Mouse (Mus musculus) heart, postnatal 14 days (tissue): ENCODE measurements at regions not wholly inside any gene's neighbourhood (a gene's known extent, or its start where the extent isn't known, plus 50 kb on each side); places are given as distances from the start of the nearest gene placed in this dataset.

ENCODE experiments used
- DNase-seq, 2 experiments: peaks; one replicate each; pipeline ENCODE4 v3.0.0; 2021 to 2022
- intact Hi-C: fragments of 180-260 bp; cut with DNase I; formaldehyde crosslinking; loops from one replicate; pipeline ENCODE4 v1.15.1; 2025

GRCm38 (mm10) chr8:102443006-102443405 is 342.4 kb downstream of the Cdh11 start:
- DNase-seq, result no peak
- intact Hi-C loops, result no loop called here

GRCm38 (mm10) chr8:102421828-102422227 is 363.6 kb downstream of the Cdh11 start:
- intact Hi-C loops, result no loop called here
- DNase-seq, result no peak

GRCm38 (mm10) chr8:102414931-102415330 is 370.5 kb downstream of the Cdh11 start:
- intact Hi-C loops, result no loop called here
- no peak for DNase-seq

GRCm38 (mm10) chr8:102413446-102413845 is 372.0 kb downstream of the Cdh11 start:
- intact Hi-C loops, result no loop called here
- DNase-seq, result no peak

- no peak for DNase-seq
- intact Hi-C loops, result no loop called here
Observed at GRCm38 (mm10) chr8:102387591-102387990, 397.9 kb downstream of the Cdh11 start.

GRCm38 (mm10) chr8:102345392-102345791 is 440.1 kb downstream of the Cdh11 start:
- intact Hi-C loops, result no loop called here
- DNase-seq, result no peak

- intact Hi-C loops, result no loop called here
Observed at GRCm38 (mm10) chr8:102332511-102332910, 452.9 kb downstream of the Cdh11 start.

GRCm38 (mm10) chr8:102331151-102331550 is 454.3 kb downstream of the Cdh11 start:
- intact Hi-C loops, result no loop called here
- DNase-seq, result no peak

More at GRCm38 (mm10) chr8:102332511-102332910, 452.9 kb downstream of the Cdh11 start:
- no peak for DNase-seq

GRCm38 (mm10) chr8:102329955-102330354 is 455.5 kb downstream of the Cdh11 start:
- intact Hi-C loops, result no loop called here
- no peak for DNase-seq
